Mouse (Mus musculus): ENCODE data around the gene Lhx8. TPM values are rescaled to one million over a fixed set of nuclear protein-coding genes. Genes with fewer than 3 reads are reported as not detected.
A peak's percentile ranks its signal among the peaks of the same experiment; 100 is the strongest.

Lhx8 gene
- polyA plus RNA-seq, 1 experiment = 0.14 TPM

DNA sequence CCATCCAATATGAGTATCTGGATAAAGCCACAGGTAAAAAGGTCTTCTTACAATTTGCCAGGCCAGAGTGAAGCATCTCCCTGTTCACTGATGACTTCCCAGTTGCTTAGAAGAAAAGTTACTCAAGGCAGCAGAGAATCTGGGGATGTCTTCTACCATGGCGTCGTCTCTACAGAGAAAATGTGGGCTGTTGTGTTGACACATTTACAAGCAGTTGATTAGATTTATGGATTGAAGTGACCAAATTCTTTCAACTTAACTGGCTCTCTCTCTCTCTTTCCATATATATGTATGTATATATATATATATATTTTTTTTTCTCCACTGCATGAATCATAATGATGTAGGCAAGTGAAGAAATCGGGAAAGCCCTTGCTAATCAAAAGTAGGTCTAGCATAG is 55.8 kb downstream of the Lhx8 start:
- WGBS = 65% methylated on average over 3 of the region's 3 CpGs

GRCm38 (mm10) chr3:154269757-154270366 is 60.6 kb downstream of the Lhx8 start:
- peak; percentile 99 for TF ChIP-seq CTCF (IDR thresholded peaks at IDR 0.05; ENCODE audit: insufficient read depth, low read length)
- no peak for TF ChIP-seq POLR2A (IDR thresholded peaks at IDR 0.05; ENCODE audit: borderline replicate concordance, extremely low read depth, low read depth, low read length)
- H3K4me3 ChIP-seq (replicated peaks; ENCODE audit: extremely low read depth, low read depth, low read length) = no peak overlapping the region
- 14% methylated on average over 19 of the region's 19 CpGs for WGBS
- no peaks in the 10 kb centered on the region; the same call in 1 of the 2 replicates for H3K4me1 ChIP-seq (ENCODE audit: control insufficient read depth, insufficient read depth, low read length)
- DNase-seq = peak; percentile 66

More for the DNA sequence above, 55.8 kb downstream of the Lhx8 start:
- no peaks in the 10 kb centered on the region; the same call in 1 of the 2 replicates for H3K4me1 ChIP-seq (ENCODE audit: control insufficient read depth, insufficient read depth, low read length)
- no peak for TF ChIP-seq POLR2A (IDR thresholded peaks at IDR 0.05; ENCODE audit: borderline replicate concordance, extremely low read depth, low read depth, low read length)
- no peak for TF ChIP-seq CTCF (IDR thresholded peaks at IDR 0.05; ENCODE audit: insufficient read depth, low read length)
- no peak for DNase-seq
- H3K4me3 ChIP-seq (replicated peaks; ENCODE audit: extremely low read depth, low read depth, low read length) = no peak overlapping the region

- DNase-seq = no peak
- no peak for TF ChIP-seq POLR2A (IDR thresholded peaks at IDR 0.05; ENCODE audit: borderline replicate concordance, extremely low read depth, low read depth, low read length)
- no peak for TF ChIP-seq CTCF (IDR thresholded peaks at IDR 0.05; ENCODE audit: insufficient read depth, low read length)
- no peak overlapping the region for H3K4me3 ChIP-seq (replicated peaks; ENCODE audit: extremely low read depth, low read depth, low read length)
- WGBS = 67% methylated on average over 9 of the region's 9 CpGs
- no peaks in the 10 kb centered on the region; the same call in 1 of the 2 replicates for H3K4me1 ChIP-seq (ENCODE audit: control insufficient read depth, insufficient read depth, low read length)
Measured at GRCm38 (mm10) chr3:154268313-154268712, 62.1 kb downstream of the Lhx8 start.

- DNase-seq = no peak
- TF ChIP-seq CTCF (IDR thresholded peaks at IDR 0.05; ENCODE audit: insufficient read depth, low read length) (no peak), POLR2A (IDR thresholded peaks at IDR 0.05; ENCODE audit: borderline replicate concordance, extremely low read depth, low read depth, low read length) (no peak)
- Histone ChIP-seq H3K4me3 (replicated peaks; ENCODE audit: extremely low read depth, low read depth, low read length) (no peak overlapping the region), H3K4me1 (ENCODE audit: control insufficient read depth, insufficient read depth, low read length) (no peaks in the 10 kb centered on the region)
Measured at GRCm38 (mm10) chr3:154257312-154257711, 73.1 kb downstream of the Lhx8 start.

Data from lung, adult 2 months (tissue).